Mouse (Mus musculus): ENCODE data around the gene Ttc22.

The Ttc22 gene

DNA sequence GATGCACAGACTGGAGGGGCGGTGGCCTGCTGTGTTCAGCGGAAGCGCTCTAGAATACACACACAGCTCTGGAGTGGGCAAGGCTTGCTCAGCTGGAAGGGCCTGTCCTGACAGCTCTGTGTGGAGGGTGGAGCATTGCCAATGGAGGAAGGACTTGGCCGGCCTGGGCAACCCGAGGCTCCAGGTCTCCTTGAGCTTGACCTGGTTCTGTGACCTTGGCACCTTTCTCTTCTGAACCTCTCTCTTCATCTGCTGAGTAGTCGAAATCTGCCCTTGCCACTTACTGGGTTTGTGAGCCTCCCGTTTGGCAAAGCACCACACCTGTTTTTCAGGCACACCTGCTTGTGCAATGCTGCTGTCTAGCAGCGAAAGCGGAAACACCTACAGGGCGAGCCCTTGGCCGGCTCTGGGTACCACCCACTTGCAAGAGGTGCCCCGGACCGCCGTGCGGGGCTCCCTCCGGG lies at the start of gene Ttc22:
Gene Ttc22 (plus strand): TSS at position 403 of the 464 bp plus-strand sequence.
- no peak for DNase-seq (ENCODE audit: low spot score in 2 of 2)

DNA sequence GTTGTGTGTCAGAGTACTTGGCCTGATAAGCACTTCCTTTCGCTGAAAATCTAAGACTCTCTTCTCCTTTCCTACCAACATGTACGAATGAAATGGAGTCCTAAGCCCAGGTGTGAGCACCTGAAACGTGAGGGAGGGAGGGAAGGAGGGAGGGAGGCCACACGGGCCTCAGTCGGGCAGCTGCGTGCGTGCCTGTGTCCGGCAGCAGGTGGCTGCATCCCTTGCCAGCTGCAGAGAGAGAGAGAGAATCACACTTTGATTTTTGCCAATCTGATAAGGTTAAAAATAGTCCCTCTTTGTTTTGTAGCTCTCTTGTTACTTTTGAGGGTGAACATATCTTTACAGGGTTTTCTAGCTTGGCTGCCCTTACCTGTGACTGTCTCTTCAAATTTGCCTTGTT lies 47.2 kb upstream of the Ttc22 start:
- DNase-seq (ENCODE audit: low spot score in 2 of 2) = no peak

DNA sequence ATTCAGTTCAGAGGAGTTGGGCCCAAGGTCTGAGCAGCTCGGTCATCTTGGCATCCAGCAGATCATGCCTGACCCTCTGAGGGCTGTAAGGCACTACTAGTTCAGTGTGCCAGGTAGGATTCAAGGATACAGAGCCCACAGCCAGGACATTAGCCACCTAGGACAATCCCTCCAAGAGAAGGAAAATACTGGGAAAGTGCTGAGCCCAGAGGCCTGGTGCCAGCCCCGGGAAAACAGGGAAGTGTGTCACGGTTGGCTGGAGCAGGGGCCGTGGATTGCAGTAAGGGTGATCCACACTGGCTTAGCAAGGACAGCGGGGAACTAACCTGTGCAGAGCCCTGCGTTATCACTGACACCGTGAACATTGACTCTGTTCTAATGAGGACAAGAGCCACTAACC lies 44.7 kb upstream of the Ttc22 start:
- no peak for DNase-seq (ENCODE audit: low spot score in 2 of 2)

DNA sequence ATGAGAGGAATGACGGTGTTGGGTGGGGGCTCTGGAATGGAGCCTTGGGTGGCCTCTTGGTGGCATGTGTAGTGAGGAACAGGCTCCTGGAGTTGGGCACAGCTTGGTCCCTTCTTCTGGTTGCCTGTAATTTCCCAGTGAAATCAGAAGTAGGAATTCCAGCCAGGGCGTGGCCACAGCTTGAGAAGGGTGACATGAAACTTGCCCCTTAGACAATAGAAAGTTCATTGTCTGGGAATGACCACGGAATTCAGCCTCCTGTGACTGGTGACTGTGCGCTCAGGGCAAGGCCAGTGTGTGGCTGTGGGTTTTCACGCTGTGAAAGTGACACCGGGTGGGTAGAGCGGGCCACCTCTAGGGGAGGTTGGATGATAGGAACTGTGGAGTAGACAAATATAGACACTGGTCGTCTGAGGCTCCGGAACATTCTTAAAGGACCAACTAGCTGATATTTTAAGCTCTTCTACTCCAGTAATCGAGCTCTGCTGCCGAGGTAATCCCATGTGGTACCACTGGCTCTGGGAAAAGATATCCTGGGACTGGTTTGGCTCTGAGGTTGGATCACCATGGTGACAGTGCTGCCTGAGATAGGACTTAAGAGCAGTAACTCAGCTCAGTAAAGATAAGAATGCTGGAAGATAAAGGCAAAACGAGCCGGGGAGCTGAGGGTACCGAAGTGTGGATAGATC lies 40.9 kb upstream of the Ttc22 start:
- peak; percentile 22 to 39 for DNase-seq (ENCODE audit: low spot score in 2 of 2)

DNA sequence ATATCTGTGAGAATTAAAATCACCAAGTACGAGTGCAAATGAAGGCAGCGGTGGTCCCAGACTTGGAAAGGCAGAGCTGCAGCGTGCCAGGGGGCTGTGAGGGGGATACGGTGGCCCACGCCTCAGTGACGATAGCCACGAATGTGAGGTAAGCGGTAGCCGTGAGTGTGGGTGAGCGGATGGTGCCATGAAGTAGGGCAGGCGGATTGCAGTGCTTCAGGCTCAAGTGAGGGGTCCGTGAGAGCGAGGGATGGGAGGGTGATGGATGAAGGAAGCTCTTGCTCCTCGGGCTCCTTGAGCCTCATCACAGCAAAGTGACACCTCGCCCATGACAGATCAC lies 40.4 kb upstream of the Ttc22 start:
- DNase-seq (ENCODE audit: low spot score in 2 of 2) = no peak

DNA sequence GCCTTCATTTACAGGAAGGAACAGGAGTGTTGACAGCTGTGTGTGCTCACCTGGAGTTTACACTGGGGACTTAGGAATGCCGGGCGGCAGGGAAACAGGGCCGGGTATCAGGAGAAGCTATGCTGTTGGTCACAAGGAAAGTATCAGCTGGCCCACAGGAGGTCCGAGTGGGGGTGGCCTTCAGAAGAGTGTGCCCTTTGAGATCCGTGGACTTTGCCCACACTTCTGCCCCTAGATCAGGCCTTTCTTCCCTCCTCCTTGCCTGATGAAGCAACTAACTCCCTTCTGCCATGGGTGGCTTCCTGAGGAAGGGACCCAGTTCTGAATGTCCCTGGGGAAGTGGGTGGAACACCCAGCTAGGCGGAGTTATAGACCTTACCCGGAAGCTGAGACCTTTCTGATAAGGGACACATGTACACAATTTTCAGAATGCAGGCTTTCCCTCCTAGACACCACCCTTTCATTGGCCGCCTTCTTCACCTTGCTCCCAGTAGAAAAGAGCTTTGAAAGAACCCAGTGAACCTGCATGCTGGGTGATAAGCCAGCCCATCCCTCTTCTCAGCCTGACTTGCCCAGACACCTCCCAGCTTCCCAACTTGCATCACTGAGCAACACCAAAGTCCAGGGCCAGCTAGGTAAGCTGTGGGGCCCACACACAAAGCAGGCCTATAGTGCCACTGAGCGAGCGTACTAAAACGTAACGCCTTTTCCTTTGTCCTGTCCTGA lies 39.6 kb upstream of the Ttc22 start:
- no peak for DNase-seq (ENCODE audit: low spot score in 2 of 2)

DNA sequence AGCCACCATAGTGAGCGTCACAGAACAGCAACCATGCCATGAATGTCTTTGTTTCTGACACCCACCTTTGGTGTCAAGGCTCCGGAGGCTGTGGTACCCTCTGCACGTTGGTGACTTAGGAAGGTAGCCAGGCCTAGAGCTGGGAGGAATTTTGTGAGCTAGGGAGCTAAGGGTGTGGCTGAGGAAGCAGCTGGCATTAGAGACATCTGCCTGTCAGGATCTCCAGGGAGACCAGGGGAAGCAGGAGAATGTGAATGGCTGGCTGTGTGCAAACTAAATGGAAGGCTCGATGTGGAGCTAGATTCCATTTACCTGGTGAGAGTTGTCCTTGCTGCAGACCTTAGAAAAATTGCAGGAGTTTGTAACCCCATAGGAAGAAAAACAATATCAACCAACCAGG lies 37.6 kb upstream of the Ttc22 start:
- DNase-seq (ENCODE audit: low spot score in 2 of 2) = no peak

DNA sequence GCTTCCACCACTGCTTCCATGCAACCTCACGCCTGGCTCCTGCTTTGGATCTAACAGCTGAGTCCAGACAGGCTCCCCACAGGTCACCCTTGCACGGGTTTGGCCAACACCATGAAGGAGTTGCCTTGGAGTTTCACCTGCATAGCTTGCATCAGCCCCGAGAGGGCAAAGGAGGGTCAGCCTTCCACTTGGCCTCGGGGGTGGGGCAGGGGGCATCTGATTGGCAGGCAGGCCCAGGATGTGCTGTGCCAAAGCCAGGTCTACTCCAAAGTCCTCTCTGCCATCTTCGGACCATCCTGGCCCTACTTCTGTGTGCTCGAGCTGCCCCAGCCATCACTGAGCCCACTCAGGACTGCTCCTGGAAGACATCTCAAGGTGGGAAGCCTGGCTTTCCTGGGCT lies 35.2 kb upstream of the Ttc22 start:
- DNase-seq (ENCODE audit: low spot score in 2 of 2) = no peak

DNA sequence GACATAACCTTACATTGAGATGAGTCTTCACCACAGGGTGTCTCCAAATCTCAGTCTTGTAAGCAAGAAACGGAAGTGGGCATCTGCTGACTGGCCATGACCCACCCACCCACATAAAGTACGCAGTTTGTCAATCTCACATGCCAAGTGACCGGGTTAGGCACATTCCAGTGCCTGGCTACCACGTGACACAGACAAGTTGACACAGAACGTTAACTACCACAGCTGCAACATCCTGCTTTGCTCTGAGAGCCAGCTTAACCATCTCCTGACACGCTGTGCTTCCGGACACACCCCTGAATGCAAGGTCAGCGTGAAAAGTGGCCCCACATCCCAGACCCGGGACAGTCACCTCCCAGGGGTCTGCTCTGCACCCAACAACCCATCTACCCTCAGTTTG lies 32.1 kb upstream of the Ttc22 start:
- DNase-seq (ENCODE audit: low spot score in 2 of 2) = no peak

DNA sequence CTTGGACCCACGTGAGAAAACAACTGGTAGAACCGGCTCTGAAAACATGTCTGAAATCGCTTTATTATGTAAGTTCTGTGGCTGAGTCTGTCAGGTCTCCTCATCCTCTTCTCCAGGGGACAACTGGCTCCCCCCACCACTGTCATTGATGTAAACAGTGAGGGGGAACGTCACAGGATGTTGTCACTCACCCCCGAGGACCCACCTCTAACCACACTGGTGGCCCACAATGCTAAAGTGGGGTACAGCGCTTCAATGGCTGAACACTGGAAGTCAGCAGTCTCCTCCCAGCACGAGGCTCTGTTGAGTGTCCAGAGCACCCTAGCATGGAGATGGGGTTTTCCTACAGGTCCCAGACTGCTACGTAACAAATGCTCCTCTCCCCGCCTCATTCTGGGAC lies 31.4 kb upstream of the Ttc22 start:
- DNase-seq (ENCODE audit: low spot score in 2 of 2) = no peak

DNA sequence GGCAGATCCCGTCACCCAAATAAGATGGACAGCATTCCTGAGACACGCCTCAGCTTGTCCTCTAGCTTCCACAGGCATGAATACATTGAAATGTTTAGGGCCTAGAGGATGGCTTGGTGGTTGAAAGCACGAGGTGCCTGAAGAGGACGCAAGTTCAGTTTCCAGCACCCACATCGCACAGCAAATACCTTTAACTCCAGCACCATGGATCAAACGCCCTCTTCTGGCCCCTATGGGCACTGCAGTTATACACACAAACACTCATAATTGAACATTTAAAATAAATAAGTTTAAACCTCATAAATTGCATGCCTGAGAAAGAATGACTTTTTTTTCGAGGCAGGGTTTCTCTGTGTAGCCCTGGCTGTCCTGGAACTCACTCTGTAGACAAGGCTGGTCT lies 28.6 kb upstream of the Ttc22 start:
- no peak for DNase-seq (ENCODE audit: low spot score in 2 of 2)

DNA sequence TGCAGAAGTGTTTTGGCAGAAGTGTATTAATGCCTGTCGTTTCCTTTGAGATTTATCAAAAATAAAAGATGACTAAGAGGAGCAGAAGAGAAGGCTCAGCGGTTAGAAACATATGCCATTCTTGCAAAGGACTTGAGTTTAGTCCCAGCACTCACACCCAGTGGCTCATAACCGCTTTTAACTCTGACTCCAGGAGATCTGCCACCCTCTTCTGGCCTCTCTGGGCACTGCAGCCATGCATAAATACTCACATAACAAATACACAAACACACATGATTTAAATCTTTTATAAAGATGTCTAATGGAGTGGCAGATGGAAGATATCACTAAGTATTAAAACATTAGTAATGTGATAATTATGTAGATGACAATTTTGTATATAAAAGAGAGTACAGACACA lies 26.0 kb upstream of the Ttc22 start:
- DNase-seq (ENCODE audit: low spot score in 2 of 2) = no peak

DNA sequence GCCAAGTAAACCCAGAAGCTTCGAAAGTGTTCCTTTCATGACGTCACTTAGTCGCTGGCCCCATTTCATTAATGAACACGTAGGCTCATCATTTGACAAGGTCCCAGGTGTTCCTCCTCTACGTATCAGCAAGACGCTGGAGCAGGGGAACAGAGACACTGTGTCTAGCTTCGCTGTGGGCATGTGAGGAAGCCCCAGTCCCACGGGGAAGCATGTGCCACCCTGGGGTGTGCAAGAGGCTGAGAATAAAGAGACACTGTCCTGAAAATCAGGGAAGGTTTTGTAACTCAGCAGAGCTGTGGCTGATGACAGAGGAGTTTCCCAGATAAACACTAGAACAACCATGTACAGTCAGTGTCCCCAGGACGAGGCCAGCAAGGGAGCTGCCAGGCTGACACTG lies 25.2 kb upstream of the Ttc22 start:
- DNase-seq (ENCODE audit: low spot score in 2 of 2) = peak in 1 of 2 experiments; percentile 25

DNA sequence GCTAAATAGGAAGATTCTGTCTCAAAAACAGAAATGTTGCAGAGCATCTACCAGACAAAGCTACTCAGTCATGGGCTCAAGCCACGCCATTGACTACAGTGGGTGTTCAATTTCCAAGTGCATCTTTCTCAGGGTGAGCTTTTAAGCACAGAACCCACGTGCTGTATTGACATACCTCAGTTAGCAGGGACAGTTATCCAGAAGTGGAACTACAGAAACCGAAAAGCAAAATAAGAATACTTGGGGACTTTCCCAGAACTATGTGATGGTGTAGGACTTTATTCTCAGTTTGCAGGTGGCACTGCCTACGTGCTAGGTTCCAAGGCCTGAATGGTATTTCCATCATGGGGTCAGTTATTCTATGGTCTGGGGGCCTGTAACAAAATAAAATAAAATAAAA lies 24.5 kb upstream of the Ttc22 start:
- no peak for DNase-seq (ENCODE audit: low spot score in 2 of 2)

DNA sequence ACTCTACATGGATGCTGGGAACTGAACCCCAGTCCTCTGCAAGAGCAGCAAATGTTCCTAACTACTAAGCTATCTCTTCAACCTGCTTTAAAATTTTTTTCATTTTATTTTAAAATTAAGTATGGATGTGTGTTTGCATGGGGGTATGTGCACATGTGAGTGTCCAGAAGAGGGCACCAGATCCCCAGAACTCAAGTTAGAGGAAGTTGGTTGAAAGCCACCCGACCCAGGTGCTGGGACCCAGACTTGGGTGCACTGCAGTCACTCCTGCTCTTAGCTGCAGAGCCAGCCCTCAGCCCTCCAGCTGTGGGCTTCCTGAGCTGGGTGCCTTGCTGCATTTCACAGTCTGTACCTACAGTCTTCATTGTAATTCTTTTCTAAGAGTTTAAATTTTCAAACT lies 22.8 kb upstream of the Ttc22 start:
- DNase-seq (ENCODE audit: low spot score in 2 of 2) = no peak

DNA sequence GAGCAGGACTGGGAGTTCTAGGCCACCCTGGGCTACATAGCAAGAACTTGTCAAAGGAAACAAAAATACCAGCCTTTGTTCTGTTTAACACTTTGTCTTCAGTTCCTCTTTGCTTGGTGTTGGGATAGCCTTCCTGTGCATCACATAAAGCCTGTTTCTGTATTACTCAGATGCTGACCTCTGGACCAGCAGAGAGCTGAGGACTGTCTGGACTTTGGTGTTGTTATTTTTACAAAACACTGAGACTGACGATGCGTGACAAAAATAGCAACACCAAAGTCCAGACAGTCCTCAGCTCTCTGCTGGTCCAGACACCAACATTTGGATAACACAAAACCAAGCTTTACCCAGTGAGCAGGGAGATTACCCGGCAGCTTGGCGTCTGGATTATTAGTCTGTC lies 21.5 kb upstream of the Ttc22 start:
- no peak for DNase-seq (ENCODE audit: low spot score in 2 of 2)

DNA sequence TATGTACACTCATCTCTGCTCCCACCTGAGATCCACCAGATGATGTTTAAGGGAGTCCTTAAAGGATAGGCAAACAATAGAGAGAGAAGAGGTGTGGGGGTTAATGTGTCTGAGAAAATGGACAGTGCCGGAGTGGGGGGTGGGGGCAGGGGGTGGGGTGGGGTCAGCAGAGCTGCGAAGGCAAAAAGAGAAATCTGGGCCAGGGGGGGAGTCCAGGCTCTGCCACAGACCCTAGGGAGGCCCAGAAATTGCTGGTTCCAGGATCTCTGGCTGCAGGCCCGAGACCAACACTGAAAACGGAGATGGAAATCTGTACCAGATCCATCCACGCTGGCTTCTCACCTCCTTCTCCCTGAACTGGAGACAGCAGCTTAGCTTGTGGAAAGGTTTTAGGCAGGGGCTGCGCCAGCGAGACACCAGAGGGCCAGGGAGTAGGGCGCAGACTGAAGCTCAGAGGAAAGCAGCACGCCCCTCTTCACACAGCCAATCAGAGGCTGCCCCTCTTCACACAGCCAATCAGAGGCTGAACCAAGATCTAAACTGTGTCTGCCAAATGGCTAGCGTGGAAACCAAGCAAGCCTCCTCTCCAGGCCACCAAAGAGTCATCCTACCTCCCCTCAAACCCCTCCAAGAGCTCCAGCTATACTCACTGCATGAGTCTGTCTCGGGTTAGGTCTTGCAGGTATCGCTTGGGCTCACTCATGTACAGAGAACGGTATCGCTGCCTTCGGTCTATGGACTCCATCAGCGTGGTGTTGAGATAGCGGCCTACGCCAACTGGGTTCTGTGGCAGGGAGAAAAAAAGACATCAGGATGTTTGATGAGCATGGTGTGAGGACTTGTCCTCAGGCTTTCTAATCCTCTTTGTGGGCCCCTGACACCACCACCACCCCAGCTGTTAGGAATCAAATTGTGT lies 15.3 kb upstream of the Ttc22 start:
- DNase-seq (ENCODE audit: low spot score in 2 of 2) = no peak

DNA sequence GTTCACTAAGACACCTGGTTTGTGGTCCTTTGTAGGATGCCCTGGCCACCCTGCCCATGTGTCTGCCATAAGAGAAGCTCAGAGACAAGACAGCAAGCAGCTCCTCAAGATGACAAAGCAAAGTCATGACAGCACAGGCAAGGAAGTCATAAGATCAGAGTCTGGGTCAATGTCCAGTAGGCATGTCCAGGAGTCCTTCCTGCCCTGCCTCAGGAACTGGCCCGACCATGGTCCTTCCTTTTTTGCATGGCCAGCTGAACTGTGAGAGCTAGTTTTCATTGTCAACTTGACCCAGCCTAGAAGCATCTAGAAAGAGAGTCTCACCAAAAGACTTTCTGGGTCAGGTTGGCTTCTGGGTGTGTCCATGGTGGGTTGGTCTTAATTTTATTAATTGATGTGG lies 14.3 kb upstream of the Ttc22 start:
- no peak for DNase-seq (ENCODE audit: low spot score in 2 of 2)

DNA sequence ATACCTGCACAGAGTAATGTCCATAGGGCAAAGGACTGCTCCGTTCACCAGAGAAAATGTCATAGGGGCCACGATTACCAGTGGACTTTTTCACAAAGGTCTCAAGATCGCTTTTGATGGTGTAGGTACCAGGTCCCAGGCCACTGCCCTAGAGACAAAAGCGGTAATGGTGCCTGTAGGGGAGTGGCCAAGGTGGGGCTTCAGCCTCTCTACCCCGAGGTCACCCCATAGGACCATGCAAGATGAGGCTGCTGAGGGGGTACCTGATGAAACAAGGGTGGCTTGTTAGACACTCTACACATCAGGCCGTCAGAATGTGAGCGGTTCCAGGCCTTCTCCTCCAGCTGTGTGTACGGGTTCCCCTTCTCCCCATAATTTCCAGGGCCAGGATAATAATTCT lies 9.1 kb upstream of the Ttc22 start:
- DNase-seq (ENCODE audit: low spot score in 2 of 2) = no peak

DNA sequence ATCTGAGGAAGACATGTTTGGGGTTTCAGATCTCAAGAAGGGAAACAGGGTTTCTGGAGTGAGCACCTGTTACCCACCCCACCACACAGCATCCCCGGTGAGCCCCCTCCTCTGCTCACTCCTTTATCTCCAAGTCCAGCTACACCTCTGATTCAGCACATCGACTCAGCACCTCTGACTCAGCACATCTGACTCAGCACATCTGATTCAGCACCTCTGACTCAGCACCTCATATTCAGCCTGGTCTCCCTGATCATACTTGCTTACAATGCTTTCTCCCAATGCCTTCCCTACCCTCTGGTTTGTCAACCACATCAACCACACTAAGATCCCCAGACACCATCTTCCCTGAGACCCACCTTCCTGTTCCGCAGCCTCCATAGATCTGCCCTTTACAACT lies 8.7 kb upstream of the Ttc22 start:
- peak in 1 of 2 experiments; percentile 47 for DNase-seq (ENCODE audit: low spot score in 2 of 2)

DNA sequence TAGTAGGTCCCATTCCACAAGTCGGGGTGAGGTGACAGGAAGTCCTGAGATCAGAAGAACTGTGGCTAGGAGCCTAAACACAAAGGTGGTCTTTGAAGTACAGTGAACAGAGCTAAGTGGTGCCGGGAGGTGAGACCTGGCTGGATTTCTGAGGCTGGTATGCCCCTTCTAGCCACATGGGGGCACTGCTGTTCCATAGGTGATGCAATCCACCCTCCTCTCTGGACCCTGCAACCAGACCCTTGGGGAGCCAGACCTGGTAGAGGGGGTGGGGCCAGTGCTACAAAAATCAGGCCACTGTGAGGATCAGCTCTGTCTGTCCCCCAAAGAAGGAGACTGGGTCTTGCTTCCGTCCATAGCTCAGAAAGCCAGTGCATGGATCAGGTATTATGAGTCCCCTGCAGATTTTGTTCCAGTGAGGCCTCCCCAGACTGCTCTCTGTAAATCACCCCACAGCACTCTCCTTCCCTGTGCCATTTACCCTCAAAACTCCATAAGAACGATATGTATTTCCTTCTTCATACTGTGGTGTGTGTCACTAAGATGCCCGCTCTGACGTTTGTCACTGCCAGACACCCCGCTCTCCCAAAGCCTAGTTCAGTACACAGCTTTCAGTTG lies 7.9 kb upstream of the Ttc22 start:
- peak in 1 of 2 experiments; percentile 73 for DNase-seq (ENCODE audit: low spot score in 2 of 2)

DNA sequence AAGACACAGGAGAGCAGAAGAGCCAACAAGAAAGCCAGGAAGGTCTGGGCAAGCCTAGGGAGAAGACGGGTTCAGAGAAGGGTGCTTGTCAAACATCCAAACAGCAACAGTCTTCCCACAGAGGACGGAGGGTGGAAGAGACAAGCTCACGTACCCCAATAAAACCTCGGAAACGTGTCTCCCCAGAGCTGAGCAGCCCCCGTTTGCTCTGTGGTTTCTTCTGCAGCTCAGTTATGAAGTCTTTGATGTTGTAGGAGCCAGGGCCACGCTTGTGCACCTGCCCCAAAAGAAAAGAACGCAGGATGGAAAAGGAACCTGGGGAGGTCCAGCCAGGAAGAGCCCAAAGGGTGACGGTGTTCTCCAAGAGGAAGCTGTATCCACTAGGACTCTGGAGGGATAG lies 7.4 kb upstream of the Ttc22 start:
- DNase-seq (ENCODE audit: low spot score in 2 of 2) = no peak

Measured in left cerebral cortex, adult 9 months (tissue).